Mouse (Mus musculus): ENCODE results near the gene Lcn8. TPM values are rescaled to one million over a fixed set of nuclear protein-coding genes. Genes with fewer than 3 reads are reported as not detected.
"Not testable (repeated sequence)": the region's sequence is repeated elsewhere in the genome, so short reads cannot be mapped to it uniquely, and the experiment has no call there.

Lcn8 gene
- total RNA-seq, 1 experiment from 2014 or later = not detected

DNA sequence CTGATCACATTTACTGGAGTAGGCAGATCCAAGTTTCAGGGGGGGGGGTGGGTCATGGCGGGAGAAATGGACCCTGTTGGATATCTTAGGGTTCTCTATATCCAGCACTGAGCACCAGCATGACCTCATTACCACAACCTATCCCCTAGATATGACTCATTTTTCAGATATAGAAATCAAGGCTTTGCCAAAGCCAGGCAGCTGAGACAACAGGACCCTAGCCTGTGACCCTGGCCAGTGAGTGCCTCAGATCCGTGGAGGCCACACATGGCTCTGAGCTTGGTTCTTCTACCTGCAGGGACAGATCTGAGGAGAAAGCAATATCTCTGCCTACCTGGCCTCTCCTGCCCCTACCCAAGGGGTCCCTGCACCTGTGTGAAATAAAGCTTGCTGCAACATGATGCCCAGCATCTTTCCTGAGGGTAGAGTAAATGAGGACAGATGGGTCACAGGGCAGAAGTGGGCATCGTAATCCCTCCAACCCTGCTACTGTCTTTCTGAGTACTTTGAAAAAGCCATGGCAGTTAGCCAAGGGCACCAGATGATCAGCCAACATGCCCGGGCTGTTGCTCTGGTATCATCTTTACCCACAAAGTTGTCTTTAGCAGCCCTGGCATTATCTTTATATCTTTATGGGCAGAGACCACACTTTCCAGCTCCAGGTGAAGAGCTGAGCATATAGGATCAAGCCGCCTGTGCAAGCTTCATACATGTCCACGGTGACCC lies 8.5 kb downstream of the Lcn8 start:
- ATAC-seq (ENCODE audit: extremely low read depth, insufficient number of reproducible peaks, low FRiP score, poor library complexity, severe bottlenecking) = no peak

DNA sequence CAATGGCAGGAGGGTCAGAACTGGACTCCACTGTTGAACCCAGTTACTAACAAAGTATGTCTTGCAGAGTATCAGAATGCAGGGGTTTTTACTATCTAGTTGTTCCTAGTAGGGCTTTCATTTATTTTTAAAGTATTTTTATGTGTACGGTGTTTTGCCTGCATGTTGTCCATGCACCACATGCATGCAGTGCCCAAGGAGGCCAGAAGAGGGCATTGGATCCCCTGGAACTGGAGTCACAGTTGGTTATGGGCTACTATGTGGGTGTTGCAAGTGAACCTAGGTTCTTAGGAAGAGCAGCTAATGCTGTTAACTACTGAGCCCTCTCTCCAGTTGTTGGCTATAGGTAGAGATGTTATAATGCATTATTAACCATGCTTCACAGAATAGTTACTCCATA lies 10.6 kb downstream of the Lcn8 start:
- no peak for ATAC-seq (ENCODE audit: extremely low read depth, insufficient number of reproducible peaks, low FRiP score, poor library complexity, severe bottlenecking)

DNA sequence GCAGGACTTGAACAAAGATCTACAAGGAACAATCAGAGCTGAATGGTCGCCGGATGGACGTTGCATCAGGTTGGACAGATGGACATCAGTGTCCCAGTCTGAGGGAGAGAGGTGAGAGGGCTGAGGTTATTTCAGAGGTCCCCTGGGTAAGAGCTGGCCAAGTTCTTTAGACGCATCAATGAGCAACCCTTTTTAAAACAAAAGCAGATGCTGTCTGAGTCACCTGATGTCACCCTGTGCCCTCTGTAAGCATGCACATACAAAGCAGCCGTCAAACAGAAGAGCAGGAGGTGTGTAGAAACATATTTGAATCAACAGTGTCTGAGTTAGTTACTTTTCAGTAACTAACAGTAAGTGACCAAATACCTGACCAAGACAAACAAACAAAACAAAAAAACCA lies 11.2 kb downstream of the Lcn8 start:
- no peak for ATAC-seq (ENCODE audit: extremely low read depth, insufficient number of reproducible peaks, low FRiP score, poor library complexity, severe bottlenecking)

DNA sequence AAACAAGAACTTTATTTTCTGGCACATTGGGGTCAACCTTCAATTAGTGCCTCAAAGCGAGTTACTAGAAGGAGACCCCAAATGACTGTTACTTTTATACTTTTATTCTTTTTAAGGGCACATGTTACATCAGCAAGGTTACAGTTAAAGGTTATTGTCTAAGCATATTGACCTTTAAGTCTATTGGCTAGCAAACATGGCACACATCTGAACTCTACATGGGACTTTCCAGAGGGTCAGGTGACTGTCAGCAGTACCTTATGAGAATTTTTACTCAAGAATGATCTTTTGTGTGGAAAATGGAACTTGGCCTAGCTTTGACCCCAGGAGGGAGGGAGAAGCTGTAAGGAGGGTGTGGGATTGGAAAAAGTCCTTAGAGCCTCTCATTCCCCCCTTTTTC lies 13.6 kb downstream of the Lcn8 start:
- ATAC-seq (ENCODE audit: extremely low read depth, insufficient number of reproducible peaks, low FRiP score, poor library complexity, severe bottlenecking) = no peak

DNA sequence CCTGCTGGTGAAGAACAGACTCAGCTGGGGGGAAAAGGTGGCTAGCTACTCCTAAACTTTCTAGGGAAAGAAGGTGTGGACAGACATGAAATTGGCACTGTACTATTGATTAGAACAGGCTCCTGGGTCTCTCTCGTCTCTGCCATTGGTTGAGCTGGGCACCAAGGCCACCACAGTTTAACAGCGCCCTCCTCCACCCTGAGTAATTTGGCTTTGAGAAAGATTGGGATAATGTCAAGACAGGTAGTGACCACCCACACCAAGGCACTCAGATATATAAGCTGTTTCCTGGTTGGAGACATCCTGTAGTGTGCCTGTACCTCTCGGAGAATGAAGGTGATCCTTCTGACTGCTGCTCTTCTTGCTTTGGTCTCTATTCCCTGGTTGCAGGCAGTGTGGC lies 23.6 kb downstream of the Lcn8 start, which contains the start of gene Lcn6:
TSS of gene Lcn6 (plus strand) at position 301 of the 400 bp plus-strand sequence.
- ATAC-seq (ENCODE audit: extremely low read depth, insufficient number of reproducible peaks, low FRiP score, poor library complexity, severe bottlenecking) = no peak

DNA sequence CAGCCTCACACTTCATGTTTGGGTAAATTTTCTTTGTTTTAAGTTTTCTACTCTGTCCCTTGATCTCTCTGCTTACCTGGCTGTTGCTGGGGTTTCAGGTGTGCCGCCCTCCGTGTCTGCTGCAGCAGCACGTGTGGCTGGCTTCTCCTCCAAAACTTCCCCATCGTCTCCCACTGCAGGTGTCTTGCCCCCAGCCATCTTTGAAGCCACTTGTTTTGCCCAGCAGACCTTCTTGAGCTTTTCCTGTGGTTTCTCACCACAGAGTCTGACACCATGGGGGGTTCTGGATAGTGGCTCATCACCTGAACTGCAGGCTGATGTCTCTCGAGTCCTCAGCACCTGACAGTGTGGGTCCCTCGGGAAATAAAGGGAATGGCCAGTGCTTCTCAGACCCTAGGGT lies 26.6 kb downstream of the Lcn8 start:
- no peak for ATAC-seq (ENCODE audit: extremely low read depth, insufficient number of reproducible peaks, low FRiP score, poor library complexity, severe bottlenecking)

DNA sequence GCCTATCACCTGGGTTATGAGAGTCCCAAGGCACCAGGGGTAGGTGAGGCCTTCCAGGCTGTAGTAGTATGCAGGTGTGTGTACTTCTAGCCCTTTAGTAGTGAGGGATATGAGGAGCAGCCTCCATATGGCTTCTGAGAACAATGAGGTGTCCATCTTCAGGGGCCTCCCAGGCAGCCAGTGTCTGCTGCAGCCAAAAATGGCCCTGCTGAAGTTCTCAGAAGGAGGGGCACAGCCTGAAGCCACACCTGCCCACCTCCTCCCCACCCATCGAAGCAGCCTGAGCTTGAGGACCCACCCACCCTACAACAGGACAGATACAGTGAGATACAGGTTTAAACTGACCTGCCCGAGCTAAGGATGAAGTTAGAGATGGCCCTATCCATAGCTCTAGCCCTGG lies 29.5 kb downstream of the Lcn8 start, which contains the start of gene Lcn10:
TSS of gene Lcn10 (plus strand) at position 301 of the 400 bp plus-strand sequence.
- no peak for ATAC-seq (ENCODE audit: extremely low read depth, insufficient number of reproducible peaks, low FRiP score, poor library complexity, severe bottlenecking)

DNA sequence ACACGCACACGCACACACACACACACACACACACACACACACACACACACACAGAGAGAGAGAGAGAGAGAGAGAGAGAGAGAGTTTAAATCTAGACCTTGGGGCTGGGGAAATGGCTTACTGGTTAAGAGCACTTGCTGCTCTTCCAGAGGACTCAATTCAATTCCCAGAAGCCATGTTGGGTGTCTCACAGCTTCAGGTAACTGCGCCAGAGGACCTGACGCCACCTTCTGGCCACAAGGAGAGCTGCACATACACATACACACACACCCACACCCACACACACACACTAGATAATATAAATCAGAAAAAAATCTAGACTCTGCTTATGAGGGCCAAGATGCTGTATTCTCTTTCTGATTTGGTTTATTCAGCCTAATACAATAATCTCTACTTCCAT lies 34.0 kb downstream of the Lcn8 start:
- no peak for ATAC-seq (ENCODE audit: extremely low read depth, insufficient number of reproducible peaks, low FRiP score, poor library complexity, severe bottlenecking)

DNA sequence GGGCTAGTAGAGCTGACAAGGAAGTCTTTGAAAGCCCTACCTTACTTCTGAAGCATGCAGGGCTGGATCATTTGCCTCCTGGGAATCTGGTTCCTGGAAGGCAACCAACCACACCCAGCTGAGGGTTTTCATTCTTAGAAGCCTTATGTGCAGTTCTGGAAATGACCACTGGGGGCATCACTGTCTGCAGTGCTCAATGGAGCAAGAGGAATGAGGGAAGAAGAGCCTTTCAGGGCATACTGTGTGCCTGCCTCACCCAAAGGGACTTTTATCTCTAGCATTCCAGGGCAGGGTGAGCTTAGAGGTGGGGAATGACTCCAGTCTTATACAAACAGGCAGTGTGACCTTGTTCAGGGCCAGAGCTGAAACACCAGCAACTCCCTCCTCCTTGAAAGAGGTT lies 41.7 kb downstream of the Lcn8 start:
- peak; percentile 47; the same call in 1 of the 2 replicates for ATAC-seq (ENCODE audit: extremely low read depth, insufficient number of reproducible peaks, low FRiP score, poor library complexity, severe bottlenecking)

DNA sequence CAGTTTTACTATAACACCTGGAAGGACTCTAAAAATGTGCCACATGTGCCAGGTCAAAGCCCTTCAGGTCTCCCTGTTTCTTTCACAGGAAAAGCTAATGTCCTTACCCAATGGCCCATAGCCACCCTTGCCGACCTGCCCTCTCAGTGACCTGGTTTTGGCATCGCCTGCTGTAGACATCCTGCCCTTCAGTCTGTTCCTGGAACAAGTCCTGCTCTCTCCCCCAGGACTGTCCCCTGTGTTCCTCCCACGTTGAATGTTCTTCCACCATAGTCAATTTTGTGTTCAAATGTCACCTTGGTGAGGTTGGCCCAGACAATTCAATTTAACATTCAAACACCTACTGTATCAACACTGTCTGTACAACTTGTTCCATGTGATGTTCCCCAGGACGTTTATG lies 44.0 kb downstream of the Lcn8 start:
- ATAC-seq (ENCODE audit: extremely low read depth, insufficient number of reproducible peaks, low FRiP score, poor library complexity, severe bottlenecking) = no peak

DNA sequence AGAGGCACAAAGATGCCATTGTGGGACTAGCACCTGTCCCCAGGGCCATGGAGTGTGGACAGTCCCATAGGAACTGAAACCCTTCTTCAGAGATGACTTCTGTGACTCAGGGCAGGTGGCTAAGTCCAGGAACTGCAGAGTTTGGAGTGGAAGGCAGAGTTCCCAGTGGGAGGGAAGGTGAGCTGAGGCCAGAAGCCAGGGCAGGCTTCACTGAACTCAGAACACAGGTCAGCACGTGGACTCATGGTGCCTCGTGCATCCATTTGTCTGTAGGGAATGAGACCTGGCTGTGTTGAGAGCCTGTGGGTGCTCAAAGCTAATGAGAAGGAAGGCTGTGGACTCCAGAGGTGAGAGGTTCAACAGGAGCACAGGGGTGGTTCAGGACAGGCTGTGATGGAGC lies 45.8 kb downstream of the Lcn8 start:
- ATAC-seq (ENCODE audit: extremely low read depth, insufficient number of reproducible peaks, low FRiP score, poor library complexity, severe bottlenecking) = no peak

DNA sequence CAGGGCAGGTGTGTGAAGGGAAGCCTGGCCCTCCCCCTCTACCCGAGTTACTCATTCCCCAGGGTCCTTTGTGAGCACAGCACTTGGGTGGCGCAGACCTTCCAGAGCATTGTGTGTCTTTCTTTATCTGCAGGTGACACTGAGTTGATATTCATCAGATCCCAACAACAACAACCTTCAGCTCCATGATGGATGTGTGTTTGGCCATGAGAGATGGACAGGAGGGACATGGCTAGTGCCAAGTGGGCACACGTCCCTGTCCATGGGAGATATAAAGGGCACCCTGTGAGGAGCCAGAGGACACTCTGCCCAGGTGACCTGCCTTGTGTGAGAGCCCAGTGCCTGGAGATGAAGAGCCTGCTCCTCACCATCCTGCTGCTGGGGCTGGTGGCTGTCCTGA lies 46.8 kb downstream of the Lcn8 start, which contains the start of gene Obp2a:
TSS of gene Obp2a (plus strand) at position 301 of the 400 bp plus-strand sequence.
- not testable (repeated sequence) for ATAC-seq (ENCODE audit: extremely low read depth, insufficient number of reproducible peaks, low FRiP score, poor library complexity, severe bottlenecking)

DNA sequence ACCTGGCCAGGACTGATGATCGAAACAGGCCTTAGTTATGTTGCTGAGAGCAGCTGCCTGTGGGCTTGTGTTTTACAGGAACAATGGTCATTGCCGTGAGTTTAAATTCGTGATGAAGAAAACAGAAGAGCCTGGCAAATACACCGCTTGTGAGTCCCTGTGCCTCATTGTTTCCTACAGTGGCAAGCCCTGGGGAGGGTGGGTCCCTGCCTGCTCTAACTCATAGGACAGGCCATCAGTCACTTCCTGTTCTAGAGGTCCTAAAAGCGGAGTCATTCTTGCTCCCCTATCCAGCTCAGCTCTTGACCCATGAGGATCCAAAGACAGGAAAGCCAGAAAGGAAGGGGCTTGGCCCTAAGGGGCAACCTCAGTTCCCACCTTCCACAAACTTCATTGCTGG lies 48.1 kb downstream of the Lcn8 start:
- ATAC-seq (ENCODE audit: extremely low read depth, insufficient number of reproducible peaks, low FRiP score, poor library complexity, severe bottlenecking) = no peak

DNA sequence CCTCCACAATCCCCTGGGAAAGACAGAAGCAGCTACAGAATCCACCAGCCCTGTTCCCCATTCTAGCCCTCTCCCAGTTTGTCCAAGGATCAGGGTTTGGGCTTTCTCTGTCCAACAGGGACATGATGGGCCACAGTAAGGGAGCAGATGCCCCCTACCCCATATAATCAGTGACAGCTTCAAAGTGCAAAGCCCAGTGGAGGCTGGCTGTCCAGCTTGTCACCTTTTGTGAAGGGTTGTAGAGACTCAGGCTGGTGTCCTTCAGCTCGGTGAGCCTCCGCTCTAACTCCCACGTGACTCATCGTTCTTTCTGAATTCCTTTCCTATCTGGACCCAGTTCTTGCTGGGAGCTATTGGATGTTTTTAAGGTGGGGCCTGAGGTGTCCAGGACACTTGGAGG lies 50.8 kb downstream of the Lcn8 start:
- no peak for ATAC-seq (ENCODE audit: extremely low read depth, insufficient number of reproducible peaks, low FRiP score, poor library complexity, severe bottlenecking)

Other genes with a start within 250 kb of the Lcn8 start
- gene Fut7, start 229.9 kb upstream of the Lcn8 start, total RNA-seq (2017) = 4.0 and 4.5 TPM in 2 replicates
- 15.7 and 21.4 TPM in 2 replicates for gene Abca2, start 224.4 kb upstream of the Lcn8 start, total RNA-seq (2017)
- gene Clic3, start 196.3 kb upstream of the Lcn8 start, total RNA-seq (2017) = not detected in 2 replicates
- 38.3 and 54.9 TPM in 2 replicates for gene Paxx, start 192.0 kb upstream of the Lcn8 start, total RNA-seq (2017)
- not detected in 2 replicates for gene Ptgds, start 183.1 kb upstream of the Lcn8 start, total RNA-seq (2017)
- not detected in 2 replicates for gene Lcn12, start 159.2 kb upstream of the Lcn8 start, total RNA-seq (2017)
- 37.1 and 43.1 TPM in 2 replicates for gene Fbxw5, start 152.4 kb upstream of the Lcn8 start, total RNA-seq (2017)
- 0.98 TPM in 1 of 2 replicates, not detected in the other for gene C8g, start 151.4 kb upstream of the Lcn8 start, total RNA-seq (2017)
- 28.1 and 30.4 TPM in 2 replicates for gene Traf2, start 106.2 kb upstream of the Lcn8 start, total RNA-seq (2017)
- gene Edf1, start 95.3 kb upstream of the Lcn8 start, total RNA-seq (2017) = 66.3 and 85.4 TPM in 2 replicates
- gene Mamdc4, start 78.3 kb upstream of the Lcn8 start, total RNA-seq (2017) = 4.5 and 5.4 TPM in 2 replicates
- 0.61 and 1.5 TPM in 2 replicates for gene Phpt1, start 77.9 kb upstream of the Lcn8 start, total RNA-seq (2017)
- gene Ajm1, start 71.4 kb upstream of the Lcn8 start, total RNA-seq (2017) = 0.25 TPM in 1 of 2 replicates, not detected in the other
- 44.4 and 65.6 TPM in 2 replicates for gene Rabl6, start 44.6 kb upstream of the Lcn8 start, total RNA-seq (2017)
- not detected in 2 replicates for gene Ccdc183, start 35.4 kb upstream of the Lcn8 start, total RNA-seq (2017)
- 1.2 and 2.0 TPM in 2 replicates for gene Tmem141, start 31.1 kb upstream of the Lcn8 start, total RNA-seq (2017)
- gene Fcna, start 25.1 kb upstream of the Lcn8 start, total RNA-seq (2017) = not detected in 2 replicates
- not detected in 2 replicates for gene Lcn5, start 4.8 kb downstream of the Lcn8 start, total RNA-seq (2017)
- gene Lcn6, start 23.7 kb downstream of the Lcn8 start, total RNA-seq (2017) = not detected in 2 replicates
- gene Lcn10, start 29.6 kb downstream of the Lcn8 start, total RNA-seq (2017) = not detected in 2 replicates
- not detected in 2 replicates for gene Obp2a, start 46.9 kb downstream of the Lcn8 start, total RNA-seq (2017)
- 10.3 and 14.4 TPM in 2 replicates for gene Bmyc, start 53.6 kb downstream of the Lcn8 start, total RNA-seq (2017)
- not detected in 2 replicates for gene Obp2b, start 83.9 kb downstream of the Lcn8 start, total RNA-seq (2017)
- gene Lcn3, start 112.4 kb downstream of the Lcn8 start, total RNA-seq (2017) = not detected in 2 replicates
- not detected in 2 replicates for gene Lcn11, start 123.9 kb downstream of the Lcn8 start, total RNA-seq (2017)
- not detected in 2 replicates for gene Gm13539, start 129.1 kb downstream of the Lcn8 start, total RNA-seq (2017)
- not detected in 2 replicates for gene Glt6d1, start 162.7 kb downstream of the Lcn8 start, total RNA-seq (2017)
- gene Lcn9, start 170.0 kb downstream of the Lcn8 start, total RNA-seq (2017) = not detected in 2 replicates
- gene Sohlh1, start 194.1 kb downstream of the Lcn8 start, total RNA-seq (2017) = not detected in 2 replicates
- not detected in 2 replicates for gene Kcnt1, start 210.6 kb downstream of the Lcn8 start, total RNA-seq (2017)